Mouse (Mus musculus) liver, embryonic 14.5 days (tissue): Measurements from ENCODE around the gene Irf2. TPM values are rescaled to one million over a fixed set of nuclear protein-coding genes. Genes with fewer than 3 reads are reported as not detected.

Experiments
- ATAC-seq: fragments of 200-750 bp; cut with Nextera tagmentation; 2 replicates; pipeline ENCODE4 v1.8.0; 2017; ENCODE audit warnings: moderate number of reproducible peaks, mild to moderate bottlenecking, moderate library complexity; ENCODE audit not compliant: insufficient read depth
- DNase-seq, 3 experiments: peaks; one replicate each; pipeline ENCODE4 v3.0.0-alpha.2; 2012 to 2013; ENCODE audit warnings: low read depth in 3 of 3, low spot score in 3 of 3
- H3K27ac ChIP-seq: fragments of 300-500 bp; sonication (generic); 2 replicates; pipeline ENCODE4 v1.5.1; 2014; ENCODE audit warnings: moderate library complexity, mild to moderate bottlenecking, control low read depth, inconsistent platforms
- H3K27me3 ChIP-seq: fragments of 300-500 bp; sonication (generic); 2 replicates; pipeline ENCODE4 v1.6.1; 2014; ENCODE audit warnings: mild to moderate bottlenecking, low read length, moderate library complexity; ENCODE audit not compliant: control insufficient read depth, insufficient read depth
- H3K36me3 ChIP-seq: fragments of 300-500 bp; sonication (generic); replicated peaks from 2 replicates; pipeline ENCODE4 v1.6.1; 2014; ENCODE audit warnings: low read depth; ENCODE audit not compliant: control insufficient read depth, insufficient read depth
- H3K4me1 ChIP-seq, 2 experiments: fragments of 200-500 bp in 1 of 2; fragments of 300-500 bp in 1 of 2; sonication (generic) in 1 of 2; replicated peaks; 2 replicates each; pipeline ENCODE4 v1.6.1; 2012 to 2014; ENCODE audit warnings: antibody characterized with exemption in 1 of 2, inconsistent platforms in 1 of 2, low read length in 1 of 2; ENCODE audit not compliant: control insufficient read depth in 2 of 2, insufficient read depth in 2 of 2
- H3K4me2 ChIP-seq: fragments of 300-500 bp; sonication (generic); 2 replicates; pipeline ENCODE4 v1.6.1; 2014; ENCODE audit warnings: low read depth, mild to moderate bottlenecking, control low read depth, moderate library complexity
- H3K4me3 ChIP-seq, 2 experiments: fragments of 200-500 bp in 1 of 2; fragments of 300-500 bp in 1 of 2; sonication (generic) in 1 of 2; 2 replicates each; pipeline ENCODE4 v1.5.1; 2012 to 2014; ENCODE audit warnings: low read depth in 2 of 2, low read length in 2 of 2, mild to moderate bottlenecking in 2 of 2, control low read depth in 1 of 2, inconsistent platforms in 1 of 2, moderate library complexity in 1 of 2; ENCODE audit not compliant: insufficient read depth in 1 of 2
- H3K9ac ChIP-seq: fragments of 300-500 bp; sonication (generic); replicated peaks from 2 replicates; pipeline ENCODE4 v1.6.1; 2014; ENCODE audit warnings: mild to moderate bottlenecking, control low read depth, moderate library complexity
- H3K9me3 ChIP-seq: fragments of 300-500 bp; sonication (generic); 2 replicates; pipeline ENCODE4 v1.6.1; 2016; ENCODE audit warnings: low read length, mixed read lengths; ENCODE audit not compliant: control insufficient read depth
- CTCF ChIP-seq: IDR thresholded peaks from 2 replicates; pipeline ENCODE4 v1.5.1; 2016; ENCODE audit warnings: antibody characterized with exemption, low read depth, control low read depth
- EP300 ChIP-seq: IDR thresholded peaks from 2 replicates; pipeline ENCODE4 v1.6.1; 2016; ENCODE audit warnings: antibody characterized with exemption, low read depth
- WGBS: fragments of 180-500 bp; shearing (Covaris S2); extraction: QIAGEN DNeasy Blood & Tissue Kit; methylation state at CpG from one replicate; pipeline ENCODE4 v1.1.7; 2014; ENCODE audit not compliant: insufficient replicate concordance; 5-methylcytosine and 5-hydroxymethylcytosine counted together
- polyA plus RNA-seq, 2 experiments: library from polyadenylated mRNA; depleted of rRNA in 1 of 2; stranded (reverse) in 1 of 2; unstranded in 1 of 2; fragments of >200 nt; fragmentation: Nextera tagmentation in 1 of 2; extraction: Ambion mirVana in 1 of 2; gene quantifications; 2 replicates each; pipeline versions ENCODE4 v1.2.1 to v1.2.3; 2012 to 2014

The Irf2 gene
- polyA plus RNA-seq, 2 experiments, result 5.8 to 11.8 TPM

DNA sequence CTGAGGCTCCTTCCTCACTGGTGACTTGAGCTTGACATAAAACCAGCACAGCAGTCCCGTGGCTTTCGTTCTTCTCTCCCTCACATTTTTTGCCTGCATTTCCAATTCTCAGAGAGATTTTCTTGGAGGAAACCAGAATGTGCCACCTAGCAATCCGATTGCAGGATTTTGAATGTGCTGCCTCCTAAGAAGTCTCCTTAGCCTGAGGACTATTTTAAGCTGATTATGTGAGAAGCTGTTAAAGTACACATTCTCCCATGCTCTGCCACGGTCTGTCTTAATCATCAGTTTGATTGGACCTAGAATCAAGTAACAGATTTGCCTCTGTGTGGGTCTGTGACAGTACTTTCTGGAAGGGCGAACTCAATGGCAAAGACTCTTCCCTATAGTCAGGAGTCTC is 123.0 kb downstream of the Irf2 start:
- Histone ChIP-seq H3K4me2 (no peak overlapping the region), H3K9ac (no peak overlapping the region), H3K27me3 (no peaks in the 10 kb centered on the region), H3K27ac (no peak overlapping the region), H3K36me3 (no peaks in the 10 kb centered on the region), H3K4me1 (peaks cover 0 to 10% of the 10 kb centered on the region in 2 experiments; a peak in 2 of 4 replicates), H3K9me3 (no peaks in the 10 kb centered on the region), H3K4me3 (no peak overlapping the region)
- TF ChIP-seq CTCF (no peak), EP300 (no peak)
- ATAC-seq (no peak), DNase-seq (no peak)
- WGBS, result 70% methylated on average over 5 of the region's 5 CpGs

DNA sequence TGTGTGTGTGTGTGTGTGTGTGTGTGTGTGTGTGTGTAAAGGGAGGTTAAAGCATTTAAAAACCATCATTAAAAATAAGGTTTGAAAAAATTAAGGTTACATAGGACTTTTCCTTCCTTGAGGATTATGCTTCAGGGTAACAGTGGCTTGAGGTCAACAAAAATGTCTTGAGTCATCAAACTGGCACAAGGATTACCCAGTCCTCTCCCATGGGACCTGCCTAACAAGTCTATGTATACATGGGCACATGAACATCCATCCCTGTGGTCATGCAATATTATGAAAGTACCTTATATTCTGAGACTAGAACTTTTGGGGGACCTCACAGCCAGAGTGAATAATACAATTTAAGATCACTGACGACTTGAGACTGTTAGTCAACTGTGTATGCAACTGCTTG is 125.9 kb downstream of the Irf2 start:
- no peaks in the 10 kb centered on the region for H3K27me3 ChIP-seq
- no peak overlapping the region for H3K9ac ChIP-seq
- no peak overlapping the region for H3K4me2 ChIP-seq
- H3K27ac ChIP-seq, result no peak overlapping the region
- ATAC-seq (no peak), DNase-seq (no peak)
- no peaks in the 10 kb centered on the region for H3K36me3 ChIP-seq
- WGBS, result 41% methylated on average over 1 of the region's 1 CpGs
- TF ChIP-seq EP300 (no peak), CTCF (no peak)
- no peaks in the 10 kb centered on the region for H3K9me3 ChIP-seq
- no peak overlapping the region for H3K4me3 ChIP-seq
- peaks cover 0 to 2% of the 10 kb centered on the region in 2 experiments; a peak in 1 of 4 replicates for H3K4me1 ChIP-seq

DNA sequence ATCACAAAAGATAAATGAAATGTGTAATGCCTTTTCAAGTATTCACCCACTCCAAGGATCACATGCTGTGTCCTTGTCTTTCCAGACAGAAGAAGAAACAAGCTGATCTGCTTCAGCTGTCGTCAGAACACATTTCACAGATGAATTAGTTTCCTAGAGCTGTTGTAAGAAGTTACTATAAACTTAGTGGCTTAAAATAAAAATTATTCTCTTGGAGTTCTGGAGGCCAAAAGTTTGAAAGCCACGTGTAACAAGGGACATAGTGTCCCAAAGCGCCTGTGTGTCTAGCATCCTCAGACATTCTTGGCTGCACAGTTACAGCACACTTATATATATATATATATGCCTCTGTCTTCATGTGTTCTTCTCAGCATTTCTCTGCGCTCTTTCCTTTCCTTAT is 127.9 kb downstream of the Irf2 start:
- Histone ChIP-seq H3K36me3 (no peaks in the 10 kb centered on the region), H3K4me2 (no peak overlapping the region), H3K4me3 (no peak overlapping the region), H3K9ac (no peak overlapping the region), H3K9me3 (no peaks in the 10 kb centered on the region), H3K27me3 (no peaks in the 10 kb centered on the region), H3K4me1 (peaks cover 0 to 2% of the 10 kb centered on the region in 2 experiments; a peak in 1 of 4 replicates), H3K27ac (no peak overlapping the region)
- 66% methylated on average over 4 of the region's 4 CpGs for WGBS
- DNase-seq (no peak), ATAC-seq (no peak)
- TF ChIP-seq EP300 (no peak), CTCF (no peak)

DNA sequence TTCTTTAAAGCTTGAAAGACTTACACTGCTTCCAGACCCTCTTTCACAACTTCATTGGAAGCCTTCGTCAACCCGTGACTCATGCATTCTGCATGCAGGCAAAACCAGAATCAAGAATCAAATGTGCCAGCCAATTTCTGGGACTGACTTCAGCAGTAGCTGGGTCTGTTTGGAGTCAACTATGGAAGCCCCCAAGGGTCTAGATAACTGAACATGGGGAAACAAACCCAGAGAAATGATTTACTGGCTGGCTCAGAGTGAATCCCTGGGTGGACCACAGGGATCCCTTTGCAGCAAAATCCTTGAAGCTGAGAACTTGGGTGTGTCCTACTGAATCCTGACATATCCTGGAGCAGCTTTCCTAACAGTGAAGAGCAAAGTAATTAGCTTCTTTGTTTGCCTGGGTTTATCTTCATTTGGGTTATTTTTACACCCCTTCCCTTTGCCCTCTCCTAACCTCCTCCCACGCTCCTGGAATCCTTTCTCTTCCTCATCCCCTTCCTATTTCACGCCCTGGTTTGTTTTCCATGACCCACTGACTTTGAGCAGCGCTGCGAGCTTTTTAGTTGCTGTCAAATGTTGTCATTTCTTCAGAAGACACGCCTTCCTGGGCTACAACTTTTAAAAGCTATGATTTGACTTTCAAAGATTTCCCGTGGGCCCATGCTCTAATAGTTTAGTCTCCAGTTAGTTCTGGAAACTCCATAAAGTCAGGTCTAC is 129.0 kb downstream of the Irf2 start:
- Histone ChIP-seq H3K36me3 (no peaks in the 10 kb centered on the region), H3K4me2 (no peak overlapping the region), H3K4me3 (no peak overlapping the region), H3K9me3 (no peaks in the 10 kb centered on the region), H3K9ac (no peak overlapping the region), H3K27me3 (no peaks in the 10 kb centered on the region), H3K4me1 (peaks cover 0 to 2% of the 10 kb centered on the region in 2 experiments; a peak in 1 of 4 replicates), H3K27ac (no peak overlapping the region)
- TF ChIP-seq EP300, result no peak
- no peak for TF ChIP-seq CTCF
- ATAC-seq (no peak), DNase-seq (no peak)
- WGBS, result 52% methylated on average over 8 of the region's 8 CpGs

DNA sequence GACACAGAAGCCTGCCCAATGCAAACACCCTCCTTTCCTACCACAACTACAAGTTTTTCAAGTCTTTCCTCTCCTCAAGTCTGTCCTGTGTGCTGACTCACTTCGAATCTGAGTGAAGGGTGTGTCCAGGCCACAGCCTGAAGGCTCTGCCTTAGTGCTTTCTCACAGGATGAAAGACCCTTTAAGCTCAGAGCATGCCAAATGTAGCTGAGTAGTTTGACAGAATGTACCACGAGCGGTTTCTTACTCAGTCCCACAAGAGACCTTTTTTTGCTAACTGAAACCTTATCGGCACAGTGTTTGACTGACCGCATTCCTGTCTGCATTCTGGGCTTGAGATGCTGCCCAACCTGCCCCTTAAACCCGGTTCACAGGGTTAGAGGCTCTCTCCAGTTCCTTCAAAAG is 130.0 kb downstream of the Irf2 start:
- H3K27me3 ChIP-seq, result no peaks in the 10 kb centered on the region
- H3K27ac ChIP-seq, result no peak overlapping the region
- no peak overlapping the region for H3K4me3 ChIP-seq
- TF ChIP-seq EP300 (no peak), CTCF (no peak)
- no peak for DNase-seq
- H3K4me1 ChIP-seq, result peaks cover 0 to 2% of the 10 kb centered on the region in 2 experiments; a peak in 1 of 4 replicates
- ATAC-seq, result no peak
- no peak overlapping the region for H3K4me2 ChIP-seq
- no peaks in the 10 kb centered on the region for H3K9me3 ChIP-seq
- WGBS, result 34% methylated on average over 6 of the region's 6 CpGs
- no peaks in the 10 kb centered on the region for H3K36me3 ChIP-seq
- H3K9ac ChIP-seq, result no peak overlapping the region
